Mouse (Mus musculus) C2C12 (cell line): Measurements from ENCODE around the gene Sec61a1. TPM values are rescaled to one million over a fixed set of nuclear protein-coding genes. Genes with fewer than 3 reads are reported as not detected.
A peak's percentile ranks its signal among the peaks of the same experiment; 100 is the strongest.

ENCODE experiments used
- H3K27me3 ChIP-seq: one replicate; pipeline ENCODE4 v1.6.1; 2011; ENCODE audit not compliant: control insufficient read depth, insufficient read depth, insufficient read length
- H3K36me3 ChIP-seq: one replicate; pipeline ENCODE4 v1.6.1; 2011; ENCODE audit not compliant: control insufficient read depth, insufficient read depth
- H3K4me3 ChIP-seq: one replicate; pipeline ENCODE4 v1.5.1; 2011; ENCODE audit warnings: mild to moderate bottlenecking, control low read depth; ENCODE audit not compliant: poor library complexity, insufficient read depth, severe bottlenecking
- H3K79me2 ChIP-seq: one replicate; pipeline ENCODE4 v1.6.1; 2011; ENCODE audit not compliant: control insufficient read depth, insufficient read depth
- H3K79me3 ChIP-seq: one replicate; pipeline ENCODE4 v1.6.1; 2011; ENCODE audit warnings: low read depth, control low read depth
- H3ac ChIP-seq: one replicate; pipeline ENCODE3; 2011; ENCODE audit warnings: low read depth; ENCODE audit not compliant: control insufficient read depth, insufficient read length
- CEBPB ChIP-seq: IDR thresholded peaks from one replicate; pipeline ENCODE4 v1.6.1; 2011; ENCODE audit warnings: low read depth, mild to moderate bottlenecking, control low read depth, moderate library complexity
- CTCF ChIP-seq: IDR thresholded peaks from one replicate; pipeline ENCODE4 v1.5.1; 2011; ENCODE audit not compliant: control insufficient read depth, insufficient read depth, insufficient read length
- FOSL1 ChIP-seq: IDR thresholded peaks from one replicate; pipeline ENCODE4 v1.8.0; 2011; ENCODE audit warnings: mild to moderate bottlenecking, low read length; ENCODE audit not compliant: poor library complexity, insufficient read depth, severe bottlenecking
- MAX ChIP-seq: IDR thresholded peaks from one replicate; pipeline ENCODE4 v1.6.1; 2011; ENCODE audit warnings: mild to moderate bottlenecking, control low read depth
- MYOD1 ChIP-seq: IDR thresholded peaks from one replicate; pipeline ENCODE4 v1.6.1; 2011; ENCODE audit warnings: low read depth; ENCODE audit not compliant: control insufficient read depth, insufficient read length
- MYOG ChIP-seq: IDR thresholded peaks from one replicate; pipeline ENCODE4 v1.6.1; 2011; ENCODE audit not compliant: control insufficient read depth, insufficient read length; ENCODE audit errors: extremely low read depth
- USF1 ChIP-seq: IDR thresholded peaks from one replicate; pipeline ENCODE4 v1.6.1; 2011; ENCODE audit warnings: low read depth, mild to moderate bottlenecking, control low read depth, moderate library complexity
- polyA plus RNA-seq: library from polyadenylated mRNA; unstranded; fragments of >200 nt; fragmentation: generic; extraction: Trizol; gene quantifications from one replicate; pipeline ENCODE4 v1.2.1, GENCODE M21; 2012; ENCODE audit warnings: missing spikeins

The Sec61a1 gene
- polyA plus RNA-seq, 1 experiment = 167 TPM

DNA sequence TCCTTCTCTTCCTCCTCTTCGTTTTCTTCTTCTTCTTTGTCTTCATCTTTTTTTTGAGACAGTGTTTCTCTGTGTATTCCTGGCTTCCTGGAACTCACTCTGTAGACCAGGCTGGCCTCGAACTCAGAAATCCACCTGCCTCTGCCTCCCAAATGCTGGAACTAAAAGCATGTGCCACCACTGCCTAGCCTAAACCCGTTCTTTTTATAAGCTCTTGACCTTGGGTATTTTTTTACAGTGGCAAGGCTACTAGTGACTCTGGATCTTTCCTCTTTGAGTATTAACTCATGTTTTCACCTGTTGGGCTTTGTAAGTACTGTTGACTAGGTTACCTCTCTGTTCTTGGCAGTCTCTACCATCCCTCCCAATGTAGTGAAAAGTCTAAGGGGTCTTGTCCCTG lies 4.3 kb upstream of the Sec61a1 start:
- Histone ChIP-seq H3K36me3 (no peaks in the 10 kb centered on the region), H3ac (no peak overlapping the region), H3K4me3 (no peak overlapping the region), H3K27me3 (peaks cover 16% of the 10 kb centered on the region), H3K79me2 (peaks cover 6% of the 10 kb centered on the region), H3K79me3 (peaks cover 5% of the 10 kb centered on the region)
- no peak for TF ChIP-seq CTCF

DNA sequence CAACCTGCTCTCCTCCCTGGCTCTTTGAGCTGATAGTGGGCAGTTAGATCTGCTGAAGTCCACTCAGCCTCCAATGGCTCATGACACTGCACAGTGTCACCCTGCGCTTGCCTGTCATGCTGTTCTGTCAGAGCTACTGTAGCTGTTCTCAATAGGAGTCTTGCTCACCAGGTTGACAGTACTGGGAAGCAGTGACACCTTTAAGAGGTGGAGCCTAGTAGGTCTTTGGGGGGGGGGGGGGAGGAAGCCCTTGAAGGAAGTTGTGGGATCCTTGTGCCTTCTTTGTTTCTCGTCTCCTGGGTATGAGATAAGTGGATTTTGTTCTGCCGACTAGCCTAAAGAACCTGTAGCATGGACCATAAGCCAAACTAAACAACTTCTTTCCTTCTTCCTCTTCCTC lies 3.9 kb upstream of the Sec61a1 start:
- Histone ChIP-seq H3K79me2 (peaks cover 10% of the 10 kb centered on the region), H3K4me3 (no peak overlapping the region), H3K36me3 (no peaks in the 10 kb centered on the region), H3K79me3 (peaks cover 9% of the 10 kb centered on the region), H3ac (no peak overlapping the region), H3K27me3 (peaks cover 11% of the 10 kb centered on the region)
- TF ChIP-seq USF1 = no peak

DNA sequence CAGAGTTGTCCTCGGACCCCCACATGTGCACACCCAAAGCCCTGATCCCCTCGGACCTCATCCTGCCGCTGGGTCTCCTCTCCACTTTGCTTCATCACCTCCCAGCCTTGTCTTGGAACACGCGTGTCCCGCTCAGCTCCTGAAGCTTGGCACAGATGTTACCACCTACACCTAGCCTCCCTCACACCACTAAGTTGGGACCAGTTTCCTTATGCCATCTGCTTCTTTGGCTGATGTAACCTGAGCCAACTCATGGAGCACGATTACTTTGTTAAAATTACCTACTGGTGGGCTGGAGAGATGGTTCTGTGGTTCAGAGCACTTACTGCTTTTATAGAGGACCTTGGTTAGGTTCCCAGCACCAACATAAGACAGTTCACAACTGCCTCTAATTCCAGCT lies 3.1 kb upstream of the Sec61a1 start:
- peaks cover 17% of the 10 kb centered on the region for H3K79me3 ChIP-seq
- H3K27me3 ChIP-seq = peaks cover 6% of the 10 kb centered on the region
- H3ac ChIP-seq = no peak overlapping the region
- peaks cover 5% of the 10 kb centered on the region for H3K36me3 ChIP-seq
- TF ChIP-seq CTCF (no peak), MAX (no peak), MYOD1 (no peak), CEBPB (no peak), FOSL1 (no peak), MYOG (no peak), USF1 (no peak)
- H3K79me2 ChIP-seq = peaks cover 18% of the 10 kb centered on the region
- no peak overlapping the region for H3K4me3 ChIP-seq

DNA sequence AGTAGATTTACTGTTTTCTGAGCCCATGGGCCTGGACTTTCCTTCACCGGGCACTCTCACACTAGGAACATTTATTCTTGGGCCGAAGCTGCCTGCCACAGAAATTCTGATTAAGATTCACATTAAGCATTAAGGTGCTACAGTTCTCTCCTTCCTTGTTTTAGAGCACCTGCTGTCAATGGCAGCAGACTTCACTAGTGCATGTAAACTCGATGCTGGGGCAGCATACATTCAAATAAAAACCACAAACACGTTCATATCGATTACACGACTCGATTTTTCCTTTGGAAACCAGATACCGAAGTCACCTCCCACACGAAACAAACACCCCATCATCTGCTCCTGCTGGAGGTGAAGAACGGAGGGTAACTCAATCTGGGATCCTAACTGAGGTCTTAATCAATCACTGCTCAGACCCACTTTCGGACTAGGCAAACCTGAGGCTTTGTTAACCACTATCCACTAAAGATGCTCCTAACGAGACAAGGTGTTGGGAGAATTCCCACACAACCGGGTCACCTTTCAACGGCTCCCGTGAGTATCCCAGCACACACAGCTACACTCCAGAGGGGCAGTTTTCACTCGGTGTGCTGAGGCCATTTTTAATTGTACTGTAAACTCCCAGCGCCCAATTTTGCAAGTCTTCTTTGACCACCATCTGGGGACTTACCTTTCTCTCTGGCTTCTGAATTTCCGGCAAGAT lies 853 bp downstream of the Sec61a1 start:
- Histone ChIP-seq H3K79me2 (peaks cover 58% of the 10 kb centered on the region), H3ac (peak overlapping the region; percentile 94), H3K36me3 (peaks cover 43% of the 10 kb centered on the region), H3K27me3 (no peaks in the 10 kb centered on the region), H3K4me3 (peak overlapping the region; percentile 97), H3K79me3 (peaks cover 54% of the 10 kb centered on the region)
- no peak for TF ChIP-seq MYOG
- no peak for TF ChIP-seq FOSL1
- no peak for TF ChIP-seq MYOD1
- no peak for TF ChIP-seq MAX
- TF ChIP-seq CEBPB = no peak
- TF ChIP-seq CTCF = no peak
- TF ChIP-seq USF1 = no peak

DNA sequence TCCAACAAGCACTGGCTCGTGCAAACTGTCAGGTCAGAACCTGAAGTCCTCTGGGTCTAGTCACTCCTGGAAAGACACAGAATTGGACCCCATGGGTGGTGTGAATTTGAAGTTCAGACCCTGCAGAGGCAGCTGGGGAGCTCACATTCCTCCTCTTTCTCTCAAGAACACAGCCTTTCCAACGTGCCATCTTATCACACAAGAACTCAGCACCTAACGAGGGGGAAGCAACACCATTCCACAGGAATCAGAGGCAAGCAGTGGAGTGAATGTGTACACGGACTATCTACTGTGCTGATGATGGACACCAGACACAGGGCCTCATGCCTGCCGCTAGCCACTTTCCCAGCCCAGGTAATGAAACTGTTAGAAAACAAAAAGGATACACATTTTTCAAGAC lies 2.0 kb downstream of the Sec61a1 start:
- H3K79me3 ChIP-seq = peaks cover 63% of the 10 kb centered on the region
- H3K4me3 ChIP-seq = no peak overlapping the region
- TF ChIP-seq CEBPB = no peak
- peaks cover 70% of the 10 kb centered on the region for H3K79me2 ChIP-seq
- peaks cover 55% of the 10 kb centered on the region for H3K36me3 ChIP-seq
- no peak overlapping the region for H3ac ChIP-seq
- no peaks in the 10 kb centered on the region for H3K27me3 ChIP-seq

DNA sequence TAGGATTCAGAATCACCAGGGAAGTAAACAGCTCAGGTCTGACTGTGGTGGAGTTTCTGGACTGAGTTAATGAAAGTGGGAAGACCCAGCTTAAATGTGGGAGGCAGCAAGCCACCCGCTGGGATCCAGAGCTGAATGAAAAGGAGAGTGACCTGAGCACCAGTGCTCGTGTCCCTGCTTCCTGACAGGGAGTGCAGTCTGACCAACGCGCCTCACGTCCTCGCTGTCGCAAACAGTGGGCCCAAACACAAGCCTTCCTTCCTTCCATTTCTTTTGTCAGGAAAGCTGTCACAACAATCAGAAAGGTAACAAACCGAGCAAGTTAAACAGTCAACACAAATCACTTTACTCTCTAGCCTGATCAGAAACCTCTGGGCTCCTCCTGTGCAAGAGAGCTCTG lies 2.7 kb downstream of the Sec61a1 start:
- Histone ChIP-seq H3ac (no peak overlapping the region), H3K4me3 (no peak overlapping the region), H3K36me3 (peaks cover 62% of the 10 kb centered on the region), H3K27me3 (no peaks in the 10 kb centered on the region), H3K79me3 (peaks cover 66% of the 10 kb centered on the region), H3K79me2 (peaks cover 76% of the 10 kb centered on the region)
- no peak for TF ChIP-seq CEBPB
- TF ChIP-seq USF1 = no peak
- TF ChIP-seq FOSL1 = no peak
- TF ChIP-seq CTCF = no peak
- TF ChIP-seq MYOG = no peak
- no peak for TF ChIP-seq MYOD1
- TF ChIP-seq MAX = no peak
